Mouse (Mus musculus) lung, embryonic 16.5 days (tissue): ENCODE measurements around the gene Nolc1. TPM values are rescaled to one million over a fixed set of nuclear protein-coding genes. Genes with fewer than 3 reads are reported as not detected.
"Not testable (repeated sequence)": the region's sequence is repeated elsewhere in the genome, so short reads cannot be mapped to it uniquely, and the experiment has no call there.

ENCODE experiments used
- ATAC-seq: fragments of 200-750 bp; cut with Nextera tagmentation; 2 replicates; pipeline ENCODE4 v1.8.0; 2017; ENCODE audit warnings: low read depth, mild to moderate bottlenecking, moderate library complexity
- H3K27ac ChIP-seq: fragments of 300-500 bp; sonication (generic); 2 replicates; pipeline ENCODE4 v1.5.1; 2014; ENCODE audit warnings: mild to moderate bottlenecking, control low read depth, low read length
- H3K27me3 ChIP-seq: fragments of 300-500 bp; sonication (generic); 2 replicates; pipeline ENCODE4 v1.6.1; 2014; ENCODE audit warnings: low read depth, low read length, mixed read lengths; ENCODE audit not compliant: control insufficient read depth, insufficient read depth
- H3K36me3 ChIP-seq: fragments of 300-500 bp; sonication (generic); 2 replicates; pipeline ENCODE4 v1.6.1; 2014; ENCODE audit warnings: low read length; ENCODE audit not compliant: control insufficient read depth, insufficient read depth
- H3K4me1 ChIP-seq: fragments of 300-500 bp; sonication (generic); replicated peaks from 2 replicates; pipeline ENCODE4 v1.6.1; 2014; ENCODE audit warnings: low read length, mixed read lengths; ENCODE audit not compliant: control insufficient read depth, insufficient read depth
- H3K4me2 ChIP-seq: fragments of 300-500 bp; sonication (generic); 2 replicates; pipeline ENCODE4 v1.6.1; 2014; ENCODE audit warnings: low read depth, low read length, control low read depth
- H3K4me3 ChIP-seq: fragments of 300-500 bp; sonication (generic); 2 replicates; pipeline ENCODE4 v1.5.1; 2014; ENCODE audit warnings: mild to moderate bottlenecking, low read length, control low read depth
- H3K9ac ChIP-seq: fragments of 300-500 bp; sonication (generic); 2 replicates; pipeline ENCODE4 v1.6.1; 2014; ENCODE audit warnings: low read length, control low read depth
- H3K9me3 ChIP-seq: fragments of 300-500 bp; sonication (generic); 2 replicates; pipeline ENCODE4 v1.6.1; 2016; ENCODE audit warnings: low read length; ENCODE audit not compliant: control insufficient read depth
- WGBS: fragments of 180-500 bp; shearing (Covaris S2); extraction: QIAGEN DNeasy Blood & Tissue Kit; methylation state at CpG from one replicate; pipeline ENCODE4 v1.1.7; 2014; 5-methylcytosine and 5-hydroxymethylcytosine counted together
- polyA plus RNA-seq: library from polyadenylated mRNA; unstranded; fragments of >200 nt; fragmentation: Nextera tagmentation; extraction: Ambion mirVana; gene quantifications from 2 replicates; pipeline ENCODE4 v1.2.1, GENCODE M21; 2015

Nolc1 gene
- polyA plus RNA-seq, 1 experiment from 2014 or later = 66.2 TPM

DNA sequence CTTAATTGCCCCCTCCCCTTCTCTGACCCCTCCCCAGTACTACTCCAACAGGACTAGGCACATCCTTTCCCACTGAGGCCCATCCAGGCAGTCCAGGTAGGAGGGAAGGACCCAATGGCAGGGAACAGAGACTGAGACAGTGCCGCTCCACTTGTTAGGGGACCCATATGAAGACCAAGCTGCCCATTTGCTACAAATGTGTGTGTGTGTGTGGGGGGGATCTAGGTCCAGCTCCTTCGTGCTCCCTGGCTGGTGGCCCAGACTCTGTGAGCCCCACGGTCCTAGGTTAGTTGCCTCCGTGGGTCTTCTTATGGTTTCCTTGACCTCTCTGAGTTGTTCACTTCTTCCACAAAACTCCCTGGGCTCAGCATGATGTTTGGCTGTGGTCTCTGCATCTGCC, 50.6 kb downstream of the Nolc1 start:
- Histone ChIP-seq H3K9ac (no peak overlapping the region), H3K4me1 (no peaks in the 10 kb centered on the region; the same call in 1 of the 2 replicates), H3K4me2 (no peak overlapping the region), H3K4me3 (no peak overlapping the region), H3K27me3 (peaks cover 14% of the 10 kb centered on the region), H3K36me3 (no peaks in the 10 kb centered on the region), H3K27ac (no peak overlapping the region), H3K9me3 (no peaks in the 10 kb centered on the region)
- ATAC-seq = no peak
- 87% methylated on average over 4 of the region's 4 CpGs for WGBS

DNA sequence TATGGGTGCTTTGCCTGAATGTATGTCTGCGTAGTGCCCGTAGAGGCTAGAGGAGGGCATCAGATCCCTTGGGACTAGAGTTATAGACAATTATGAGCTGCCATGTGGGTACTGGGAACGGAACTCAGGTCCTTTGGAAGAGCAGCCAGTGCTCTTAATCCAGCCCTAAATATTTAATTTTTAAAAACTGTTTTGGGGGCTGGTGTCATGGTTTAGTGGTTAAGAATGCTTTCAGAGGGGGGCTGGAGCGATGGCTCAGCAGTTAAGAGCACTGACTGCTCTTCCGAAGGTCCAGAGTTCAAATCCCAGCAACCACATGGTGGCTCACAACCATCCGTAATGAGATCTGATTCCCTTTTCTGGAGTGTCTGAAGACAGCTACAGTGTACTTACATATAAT, 54.1 kb downstream of the Nolc1 start:
- not testable (repeated sequence) for H3K4me2 ChIP-seq, ATAC-seq, H3K36me3 ChIP-seq, H3K9me3 ChIP-seq, H3K4me1 ChIP-seq, H3K27ac ChIP-seq, H3K9ac ChIP-seq, H3K4me3 ChIP-seq
- H3K27me3 ChIP-seq = peaks cover 42% of the 10 kb centered on the region
- 64% methylated on average over 6 of the region's 6 CpGs for WGBS

DNA sequence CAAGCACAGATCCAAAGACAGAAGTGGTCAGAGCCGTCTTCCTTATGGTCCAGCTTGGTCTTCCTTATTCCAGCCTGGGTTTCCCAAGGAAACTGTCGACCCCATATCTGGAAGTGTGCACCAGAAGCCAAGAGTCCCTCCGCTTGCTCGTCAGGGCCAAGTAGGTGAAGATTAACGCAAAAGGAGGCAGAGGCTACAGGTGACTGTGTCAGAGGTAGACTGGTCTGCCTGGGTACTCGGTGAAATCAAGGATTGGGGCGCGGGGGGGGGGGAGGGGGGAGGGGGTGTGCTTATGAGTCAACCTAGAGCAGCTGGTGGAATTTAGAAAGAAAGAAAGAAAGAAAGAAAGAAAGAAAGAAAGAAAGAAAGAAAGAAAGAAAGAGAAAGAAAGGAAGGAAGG, 55.6 kb downstream of the Nolc1 start:
- ATAC-seq = no peak
- Histone ChIP-seq H3K4me2 (peak overlapping the region; percentile 60), H3K27ac (no peak overlapping the region), H3K4me1 (peaks cover 13% of the 10 kb centered on the region), H3K36me3 (no peaks in the 10 kb centered on the region), H3K27me3 (peaks cover 54% of the 10 kb centered on the region), H3K9ac (no peak overlapping the region; the same call in 1 of the 2 replicates), H3K4me3 (peak overlapping the region; percentile 41), H3K9me3 (no peaks in the 10 kb centered on the region)
- WGBS = 8% methylated on average over 8 of the region's 8 CpGs

DNA sequence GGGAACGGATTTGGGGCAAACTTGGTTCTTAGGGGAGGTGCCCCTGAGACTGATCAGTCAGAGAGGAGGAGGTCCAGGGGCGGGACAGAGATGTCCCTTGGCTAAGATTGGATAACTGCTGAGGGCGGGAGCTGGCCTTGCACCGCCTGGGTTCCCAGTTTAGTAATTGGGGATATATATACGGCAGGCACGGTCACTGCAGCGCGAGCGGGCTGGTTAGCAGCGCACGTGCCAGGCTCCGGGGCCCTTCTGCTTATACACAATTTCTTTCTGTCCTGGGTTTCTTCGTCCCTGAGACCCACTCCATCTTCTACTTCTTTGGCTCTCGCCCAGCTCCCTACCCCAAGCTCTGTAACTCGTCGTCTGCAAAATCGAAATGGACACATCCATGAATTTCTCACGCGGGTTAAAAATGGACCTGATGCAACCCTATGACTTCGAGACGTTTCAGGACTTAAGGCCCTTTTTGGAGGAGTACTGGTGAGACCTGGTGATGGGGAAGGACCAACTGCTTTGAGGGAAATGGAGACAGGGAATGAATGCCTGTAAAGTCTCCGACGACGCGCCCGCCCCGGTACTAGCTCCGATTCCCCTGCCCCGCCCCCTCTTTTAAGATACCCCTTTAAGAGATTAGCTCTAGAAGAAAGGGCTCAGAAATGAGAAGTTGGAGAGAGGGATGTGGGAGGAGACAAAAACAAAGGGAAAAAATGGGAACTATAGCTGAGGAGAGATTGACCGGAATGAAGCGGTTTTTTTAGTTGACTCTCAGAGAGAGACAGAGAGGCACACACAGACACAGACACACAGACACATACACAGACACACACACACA, 56.2 kb downstream of the Nolc1 start, which contains the start of gene Elovl3:
Gene Elovl3 (plus strand): TSS at position 204 of the 832 bp plus-strand sequence.
- H3K9me3 ChIP-seq = no peaks in the 10 kb centered on the region
- peak; percentile 81 for ATAC-seq
- H3K9ac ChIP-seq = no peak within 1 kb of the TSS; the same call in 1 of the 2 replicates
- H3K36me3 ChIP-seq = no peaks in the 10 kb centered on the region
- WGBS = 4% methylated on average over 31 of the region's 31 CpGs
- peaks cover 60% of the 10 kb centered on the region for H3K27me3 ChIP-seq
- H3K4me1 ChIP-seq = peaks cover 19% of the 10 kb centered on the region
- H3K4me3 ChIP-seq = peak within 1 kb of the TSS; percentile 41
- peak within 1 kb of the TSS; percentile 60 for H3K4me2 ChIP-seq
- no peak within 1 kb of the TSS for H3K27ac ChIP-seq

DNA sequence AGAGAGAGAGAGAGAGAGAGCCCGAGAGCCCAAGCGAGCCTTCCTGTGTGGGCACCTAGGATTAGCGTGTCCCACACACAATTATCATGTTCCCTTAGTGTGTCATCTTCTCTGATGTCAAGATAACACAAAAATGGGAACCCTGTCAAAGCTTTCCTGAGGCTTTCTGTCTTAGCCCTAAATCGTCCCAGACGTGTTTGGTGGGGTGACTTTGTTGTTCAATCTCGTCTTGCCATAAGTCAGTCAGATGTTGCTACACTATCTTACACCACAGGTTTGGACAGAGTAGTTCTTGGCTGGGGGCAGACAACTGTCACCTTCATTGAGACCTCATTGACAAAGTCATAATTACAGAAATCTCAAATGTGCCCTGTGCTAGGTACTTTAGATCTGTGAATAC, 56.9 kb downstream of the Nolc1 start:
- Histone ChIP-seq H3K4me2 (no peak overlapping the region), H3K4me1 (peaks cover 24% of the 10 kb centered on the region), H3K9ac (no peak overlapping the region), H3K27ac (no peak overlapping the region), H3K36me3 (no peaks in the 10 kb centered on the region), H3K9me3 (no peaks in the 10 kb centered on the region), H3K27me3 (peaks cover 65% of the 10 kb centered on the region), H3K4me3 (no peak overlapping the region)
- 40% methylated on average over 6 of the region's 6 CpGs for WGBS
- ATAC-seq = no peak

Other genes starting within 250 kb of the Nolc1 start
- gene Armh3, start 77.4 kb upstream of the Nolc1 start, polyA plus RNA-seq = 16.9 and 18.0 TPM in 2 replicates
- gene Hps6, start 72.4 kb upstream of the Nolc1 start, polyA plus RNA-seq = 10.2 and 11.1 TPM in 2 replicates
- gene Pprc1, start 31.0 kb upstream of the Nolc1 start, polyA plus RNA-seq = 24.4 and 27.0 TPM in 2 replicates
- gene Ldb1, start 30.6 kb upstream of the Nolc1 start, polyA plus RNA-seq = 55.3 and 70.7 TPM in 2 replicates
- gene Elovl3, start 56.0 kb downstream of the Nolc1 start, polyA plus RNA-seq = 0.10 TPM in 1 of 2 replicates, not detected in the other
- gene Pitx3, start 72.5 kb downstream of the Nolc1 start, polyA plus RNA-seq = 0.55 TPM in 1 of 2 replicates, not detected in the other
- 45.5 and 47.2 TPM in 2 replicates for gene Gbf1, start 76.6 kb downstream of the Nolc1 start, polyA plus RNA-seq
- gene Nfkb2, start 228.5 kb downstream of the Nolc1 start, polyA plus RNA-seq = 8.3 and 9.1 TPM in 2 replicates